Mouse (Mus musculus) myocyte (in vitro differentiated cells): ENCODE data around the gene Amigo1.
A peak's percentile ranks its signal among the peaks of the same experiment; 100 is the strongest.

ENCODE experiments used
- CEBPB ChIP-seq: IDR thresholded peaks from 2 replicates; pipeline ENCODE4 v1.6.1; 2011; ENCODE audit warnings: mild to moderate bottlenecking, moderate library complexity; ENCODE audit not compliant: poor library complexity, insufficient read depth, severe bottlenecking
- E2F4 ChIP-seq: IDR thresholded peaks from one replicate; pipeline ENCODE4 v1.6.1; 2011; ENCODE audit warnings: mild to moderate bottlenecking, control low read depth, moderate library complexity; ENCODE audit not compliant: insufficient read depth
- MAX ChIP-seq: IDR thresholded peaks from one replicate; pipeline ENCODE4 v1.6.1; 2011; ENCODE audit warnings: low read depth, mild to moderate bottlenecking, control low read depth
- MYOD1 ChIP-seq, 3 experiments: IDR thresholded peaks; one replicate each; pipeline ENCODE4 v1.6.1; 2011; ENCODE audit warnings: control low read depth in 2 of 3, low read depth in 2 of 3, mild to moderate bottlenecking in 2 of 3, moderate library complexity in 1 of 3; ENCODE audit not compliant: insufficient read length in 2 of 3, control insufficient read depth in 1 of 3
- MYOG ChIP-seq, 3 experiments: IDR thresholded peaks; one replicate each; pipeline ENCODE4 v1.6.1; 2011; ENCODE audit warnings: control low read depth in 2 of 3, low read depth in 2 of 3, mild to moderate bottlenecking in 2 of 3; ENCODE audit not compliant: insufficient read length in 2 of 3, control insufficient read depth in 1 of 3, insufficient read depth in 1 of 3
- POLR2A ChIP-seq: IDR thresholded peaks from one replicate; pipeline ENCODE4 v1.6.1; 2011; ENCODE audit warnings: low read depth, mild to moderate bottlenecking, control low read depth, moderate library complexity; ENCODE audit not compliant: insufficient read length
- POLR2AphosphoS2 ChIP-seq: IDR thresholded peaks from one replicate; pipeline ENCODE4 v1.6.1; 2011; ENCODE audit warnings: low read depth, control low read depth; ENCODE audit not compliant: insufficient read length
- TCF12 ChIP-seq: IDR thresholded peaks from one replicate; pipeline ENCODE4 v1.6.1; 2011; ENCODE audit warnings: mild to moderate bottlenecking, control low read depth; ENCODE audit not compliant: poor library complexity, insufficient read depth, severe bottlenecking
- USF1 ChIP-seq: IDR thresholded peaks from one replicate; pipeline ENCODE4 v1.6.1; 2011; ENCODE audit warnings: low read depth, mild to moderate bottlenecking, control low read depth, moderate library complexity

GRCm38 (mm10) chr3:108200329-108201323 is 14.5 kb downstream of the Amigo1 start, which contains the start of gene Cyb561d1:
- TF ChIP-seq POLR2AphosphoS2 (peak; percentile 85), MAX (no peak), TCF12 (no peak), POLR2A (peak; percentile 70), USF1 (no peak), MYOG (IDR thresholded peaks at IDR 0.05; ENCODE audit: control insufficient read depth in 1 of 3, insufficient read depth in 1 of 3, insufficient read length in 2 of 3, low read depth in 2 of 3) (no peak), E2F4 (no peak), CEBPB (no peak), MYOD1 (IDR thresholded peaks at IDR 0.05; ENCODE audit: control insufficient read depth in 1 of 3, insufficient read length in 2 of 3, low read depth in 2 of 3) (no peak)
